Mouse (Mus musculus) midbrain, embryonic 13.5 days (tissue): ENCODE results near the gene Mdm4. TPM values are rescaled to one million over a fixed set of nuclear protein-coding genes. Genes with fewer than 3 reads are reported as not detected.

Source experiments
- ATAC-seq: fragments of 200-750 bp; cut with Nextera tagmentation; 2 replicates; pipeline ENCODE4 v1.8.0; 2017; ENCODE audit warnings: mild to moderate bottlenecking, moderate TSS enrichment, moderate library complexity
- H3K27ac ChIP-seq: fragments of 300-500 bp; sonication (generic); 2 replicates; pipeline ENCODE4 v1.5.1; 2015; ENCODE audit warnings: inconsistent platforms, mild to moderate bottlenecking, moderate library complexity
- H3K27me3 ChIP-seq: fragments of 300-500 bp; sonication (generic); 2 replicates; pipeline ENCODE4 v1.6.1; 2015; ENCODE audit warnings: mild to moderate bottlenecking, inconsistent platforms
- H3K36me3 ChIP-seq: fragments of 300-500 bp; sonication (generic); 2 replicates; pipeline ENCODE4 v1.6.1; 2015; ENCODE audit warnings: mild to moderate bottlenecking, inconsistent platforms
- H3K4me1 ChIP-seq: fragments of 300-500 bp; sonication (generic); replicated peaks from 2 replicates; pipeline ENCODE4 v1.6.1; 2015; ENCODE audit warnings: inconsistent platforms
- H3K4me2 ChIP-seq: fragments of 300-500 bp; sonication (generic); replicated peaks from 2 replicates; pipeline ENCODE4 v1.6.1; 2015; ENCODE audit warnings: moderate library complexity, mild to moderate bottlenecking, inconsistent platforms
- H3K4me3 ChIP-seq: fragments of 300-500 bp; sonication (generic); replicated peaks from 2 replicates; pipeline ENCODE4 v1.5.1; 2015; ENCODE audit warnings: mild to moderate bottlenecking, inconsistent platforms
- H3K9ac ChIP-seq: fragments of 300-500 bp; sonication (generic); replicated peaks from 2 replicates; pipeline ENCODE4 v1.6.1; 2015; ENCODE audit warnings: mild to moderate bottlenecking, inconsistent platforms
- H3K9me3 ChIP-seq: fragments of 300-500 bp; sonication (generic); 2 replicates; pipeline ENCODE4 v1.6.1; 2016; ENCODE audit warnings: mild to moderate bottlenecking, inconsistent platforms
- WGBS: fragments of 180-500 bp; shearing (Covaris S2); methylation state at CpG from one replicate; pipeline ENCODE4 v1.1.7; 2015; 5-methylcytosine and 5-hydroxymethylcytosine counted together
- polyA plus RNA-seq: library from polyadenylated mRNA; unstranded; fragments of >200 nt; fragmentation: Nextera tagmentation; extraction: Ambion mirVana; gene quantifications from 2 replicates; pipeline ENCODE4 v1.2.1, GENCODE M21; 2015

Mdm4 gene
- polyA plus RNA-seq, 1 experiment from 2014 or later: 46.1 TPM

DNA sequence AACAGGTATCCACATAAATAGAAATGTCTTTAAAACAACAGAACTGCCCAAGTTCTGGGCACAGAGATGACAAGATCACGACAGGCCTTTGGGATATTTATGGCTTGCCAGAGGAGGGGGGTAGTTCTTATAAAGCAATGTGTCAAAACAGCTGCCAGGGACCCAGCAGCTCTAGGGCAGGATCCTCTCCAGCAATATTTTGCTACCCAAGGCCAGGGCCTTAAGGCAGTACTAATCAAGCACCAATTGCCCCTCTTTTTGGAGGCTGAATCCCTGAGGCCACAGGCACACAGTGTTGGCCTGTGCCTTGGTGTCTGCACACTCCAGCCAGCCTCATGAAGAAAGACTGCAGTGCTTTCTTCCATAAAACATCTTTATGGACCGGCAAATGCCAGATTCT, 66.3 kb downstream of the Mdm4 start:
- H3K4me2 ChIP-seq: no peak overlapping the region
- WGBS: 91% methylated on average over 2 of the region's 2 CpGs
- no peak overlapping the region for H3K27ac ChIP-seq
- H3K4me1 ChIP-seq: no peaks in the 10 kb centered on the region
- no peaks in the 10 kb centered on the region for H3K27me3 ChIP-seq
- H3K4me3 ChIP-seq: no peak overlapping the region
- no peak overlapping the region for H3K9ac ChIP-seq
- H3K9me3 ChIP-seq: no peaks in the 10 kb centered on the region
- ATAC-seq: no peak
- H3K36me3 ChIP-seq: no peaks in the 10 kb centered on the region

DNA sequence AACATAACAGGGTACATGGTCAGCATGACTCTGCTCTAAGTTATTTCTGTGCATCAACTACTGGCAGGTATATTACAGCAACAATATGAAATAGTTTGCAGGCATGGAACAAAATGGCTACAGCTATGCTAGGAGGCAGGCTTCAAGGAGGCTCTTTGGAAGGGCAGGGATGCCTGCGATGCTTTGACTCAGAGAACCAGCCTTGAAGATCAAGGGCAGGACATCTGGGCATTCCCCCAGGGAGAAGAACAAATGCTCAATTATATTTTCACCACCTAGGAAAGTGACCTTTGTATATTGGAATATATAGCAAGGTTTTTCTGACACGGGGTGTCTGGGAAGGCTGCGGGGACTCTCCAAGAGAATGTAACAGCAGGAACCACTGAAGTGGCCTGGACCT, 68.6 kb downstream of the Mdm4 start:
- H3K36me3 ChIP-seq: no peaks in the 10 kb centered on the region
- H3K4me2 ChIP-seq: no peak overlapping the region
- H3K4me3 ChIP-seq: no peak overlapping the region
- 83% methylated on average over 3 of the region's 3 CpGs for WGBS
- no peaks in the 10 kb centered on the region for H3K9me3 ChIP-seq
- peaks cover 4% of the 10 kb centered on the region for H3K4me1 ChIP-seq
- H3K9ac ChIP-seq: no peak overlapping the region
- H3K27ac ChIP-seq: no peak overlapping the region
- H3K27me3 ChIP-seq: no peaks in the 10 kb centered on the region
- ATAC-seq: no peak

DNA sequence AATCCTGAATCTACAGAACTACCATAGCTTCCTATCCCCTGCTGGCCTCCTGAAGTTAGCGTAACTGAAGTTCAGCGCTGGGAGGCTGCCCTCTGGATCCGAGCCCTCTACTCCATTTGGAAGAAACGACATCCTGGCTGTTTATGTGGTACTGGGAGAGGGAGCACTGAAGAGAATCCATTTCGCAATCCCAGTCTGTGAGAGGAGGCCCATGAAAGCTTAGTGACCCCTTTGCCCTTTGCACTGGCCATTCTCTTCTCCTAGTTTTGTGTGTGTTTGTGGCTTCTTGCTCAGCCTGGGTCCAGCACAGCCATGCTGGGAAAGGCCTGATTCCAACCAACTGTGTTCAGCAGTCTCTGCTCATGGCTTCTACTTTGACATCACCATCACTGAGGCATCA, 73.6 kb downstream of the Mdm4 start:
- WGBS: 86% methylated on average over 5 of the region's 5 CpGs

DNA sequence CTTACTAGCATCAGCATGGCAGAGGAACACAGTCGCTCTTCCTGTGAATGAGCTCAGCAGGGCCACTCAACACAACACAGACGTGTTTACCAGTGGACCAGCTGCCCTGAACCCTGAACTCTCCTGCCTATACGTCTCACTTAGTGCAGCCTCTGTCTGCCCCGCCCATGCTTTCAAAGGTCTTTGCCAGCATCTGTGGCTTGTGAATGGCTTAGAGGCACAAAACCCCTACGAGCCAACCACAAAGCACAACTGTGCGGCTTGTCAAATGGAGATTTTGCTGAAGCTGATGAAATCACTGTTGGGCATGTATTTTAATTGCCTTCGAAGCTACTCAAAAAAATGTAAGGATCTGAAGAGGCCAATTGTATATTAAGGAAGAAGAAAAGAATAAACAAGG, 82.5 kb downstream of the Mdm4 start:
- no peak for ATAC-seq
- Histone ChIP-seq H3K36me3 (no peaks in the 10 kb centered on the region), H3K9ac (no peak overlapping the region), H3K4me3 (no peak overlapping the region), H3K27me3 (no peaks in the 10 kb centered on the region), H3K27ac (no peak overlapping the region), H3K4me2 (no peak overlapping the region), H3K9me3 (no peaks in the 10 kb centered on the region), H3K4me1 (0 out of 2 replicates have a peak, but pooled peaks cover 5% of the 10 kb centered on the region)
- 26% methylated on average over 7 of the region's 7 CpGs for WGBS

More for the DNA sequence above, 73.6 kb downstream of the Mdm4 start:
- Histone ChIP-seq H3K4me1 (peaks cover 4% of the 10 kb centered on the region), H3K27ac (no peak overlapping the region), H3K9ac (no peak overlapping the region), H3K27me3 (no peaks in the 10 kb centered on the region), H3K4me3 (no peak overlapping the region), H3K36me3 (no peaks in the 10 kb centered on the region), H3K4me2 (no peak overlapping the region), H3K9me3 (no peaks in the 10 kb centered on the region)
- ATAC-seq: no peak

DNA sequence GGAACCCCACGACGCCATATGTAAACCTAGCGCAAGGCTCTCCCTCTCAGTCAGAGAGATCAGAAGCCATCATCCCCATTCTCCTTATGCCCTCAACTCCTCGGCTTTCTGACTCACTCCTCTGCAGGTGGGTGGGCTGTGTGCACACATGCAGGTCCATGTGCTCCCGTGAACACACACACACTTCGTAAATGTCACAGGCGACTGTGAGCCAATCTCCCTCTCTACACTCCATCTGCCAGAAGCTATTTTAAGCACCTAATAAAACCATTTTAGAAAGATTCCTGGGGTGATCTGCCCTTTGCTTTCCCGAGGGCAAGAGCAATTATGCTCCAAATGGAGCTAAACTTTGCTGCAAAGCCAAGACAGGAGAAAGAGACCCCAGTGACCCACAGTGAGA, 84.5 kb downstream of the Mdm4 start:
- Histone ChIP-seq H3K27ac (no peak overlapping the region), H3K9ac (no peak overlapping the region), H3K27me3 (no peaks in the 10 kb centered on the region), H3K9me3 (no peaks in the 10 kb centered on the region), H3K4me1 (0 out of 2 replicates have a peak, but pooled peaks cover 5% of the 10 kb centered on the region), H3K36me3 (peaks cover 1% of the 10 kb centered on the region; the same call in 1 of the 2 replicates), H3K4me3 (no peak overlapping the region), H3K4me2 (no peak overlapping the region)
- ATAC-seq: no peak
- 71% methylated on average over 8 of the region's 8 CpGs for WGBS

DNA sequence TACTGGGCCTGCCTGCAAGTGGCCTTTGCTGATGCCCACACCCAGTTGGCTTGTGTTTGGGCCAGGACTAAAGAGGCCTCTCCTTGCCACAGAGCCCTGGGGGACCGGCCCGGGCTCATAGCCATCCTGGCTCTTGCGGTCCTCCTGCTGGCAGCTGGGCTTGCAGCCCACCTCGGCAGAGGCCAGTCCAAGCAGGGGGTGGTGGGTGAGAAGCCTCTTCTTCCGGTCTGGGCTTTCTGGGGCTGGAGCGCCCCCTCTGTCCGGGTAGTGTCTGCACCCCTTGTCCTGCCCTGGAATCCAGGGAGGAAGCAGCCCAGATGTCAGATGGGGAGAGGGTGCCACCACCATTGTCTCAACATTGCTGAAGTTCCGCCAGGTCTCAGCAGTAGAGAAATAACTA, 91.4 kb downstream of the Mdm4 start:
- Histone ChIP-seq H3K9ac (no peak overlapping the region), H3K27me3 (no peaks in the 10 kb centered on the region), H3K4me1 (peaks cover 8% of the 10 kb centered on the region), H3K4me3 (no peak overlapping the region), H3K9me3 (no peaks in the 10 kb centered on the region), H3K27ac (no peak overlapping the region), H3K4me2 (no peak overlapping the region), H3K36me3 (peaks cover 36% of the 10 kb centered on the region)
- ATAC-seq: no peak
- 92% methylated on average over 8 of the region's 8 CpGs for WGBS

DNA sequence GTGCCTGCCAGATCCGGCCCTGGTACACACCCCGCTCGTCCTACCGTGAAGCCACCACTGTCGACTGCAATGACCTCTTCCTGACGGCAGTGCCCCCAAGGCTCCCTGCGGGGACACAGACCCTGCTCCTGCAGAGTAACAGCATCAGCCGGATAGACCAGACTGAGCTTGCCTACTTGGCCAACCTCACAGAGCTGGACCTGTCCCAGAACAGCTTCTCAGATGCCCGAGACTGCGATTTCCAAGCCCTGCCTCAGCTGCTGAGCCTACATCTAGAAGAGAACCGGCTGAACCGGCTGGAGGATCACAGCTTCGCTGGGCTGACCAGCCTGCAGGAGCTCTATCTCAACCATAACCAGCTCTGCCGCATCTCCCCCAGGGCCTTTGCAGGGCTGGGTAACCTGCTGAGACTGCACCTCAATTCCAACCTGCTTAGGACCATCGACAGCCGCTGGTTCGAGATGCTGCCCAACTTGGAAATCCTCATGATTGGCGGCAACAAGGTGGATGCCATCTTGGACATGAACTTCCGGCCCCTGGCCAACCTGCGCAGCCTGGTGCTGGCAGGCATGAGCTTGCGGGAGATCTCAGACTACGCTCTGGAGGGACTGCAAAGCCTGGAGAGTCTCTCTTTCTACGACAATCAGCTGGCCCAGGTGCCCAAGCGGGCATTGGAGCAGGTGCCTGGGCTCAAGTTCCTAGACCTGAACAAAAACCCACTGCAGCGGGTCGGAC, 92.9 kb downstream of the Mdm4 start:
- 88% methylated on average over 26 of the region's 26 CpGs for WGBS
- no peak overlapping the region for H3K4me3 ChIP-seq
- no peak overlapping the region for H3K4me2 ChIP-seq
- no peaks in the 10 kb centered on the region for H3K9me3 ChIP-seq
- H3K36me3 ChIP-seq: peaks cover 36% of the 10 kb centered on the region
- no peak overlapping the region for H3K9ac ChIP-seq
- no peaks in the 10 kb centered on the region for H3K27me3 ChIP-seq
- no peak for ATAC-seq
- H3K27ac ChIP-seq: no peak overlapping the region
- H3K4me1 ChIP-seq: peaks cover 8% of the 10 kb centered on the region

DNA sequence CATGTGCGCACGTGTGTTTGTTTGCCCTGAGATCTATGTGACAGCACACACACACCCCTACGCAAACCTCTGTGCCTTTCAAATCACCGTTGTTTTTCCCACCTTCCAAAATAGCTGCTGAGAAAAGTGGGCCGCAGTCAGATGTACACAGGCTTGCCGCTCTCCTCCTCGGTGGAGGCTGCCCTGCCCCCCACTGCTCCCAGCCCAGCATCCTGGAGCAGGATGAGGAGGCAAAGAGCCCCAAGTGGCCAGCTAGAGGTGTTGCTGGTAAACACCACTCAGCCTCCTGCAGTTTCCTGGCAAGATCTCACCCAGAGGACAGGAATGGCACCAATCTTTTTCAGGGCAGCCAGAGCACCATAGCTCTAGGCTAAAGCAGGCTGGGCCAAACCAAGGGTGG, 95.5 kb downstream of the Mdm4 start:
- 0 out of 2 replicates have a peak overlapping the region, but pooled peaks have one; percentile 7 for H3K9ac ChIP-seq
- WGBS: 20% methylated on average over 5 of the region's 7 CpGs
- H3K4me3 ChIP-seq: no peak overlapping the region
- no peak overlapping the region for H3K27ac ChIP-seq
- peaks cover 8% of the 10 kb centered on the region for H3K4me1 ChIP-seq
- H3K4me2 ChIP-seq: no peak overlapping the region
- ATAC-seq: peak; percentile 77
- no peaks in the 10 kb centered on the region for H3K27me3 ChIP-seq
- H3K36me3 ChIP-seq: peaks cover 31% of the 10 kb centered on the region
- no peaks in the 10 kb centered on the region for H3K9me3 ChIP-seq

DNA sequence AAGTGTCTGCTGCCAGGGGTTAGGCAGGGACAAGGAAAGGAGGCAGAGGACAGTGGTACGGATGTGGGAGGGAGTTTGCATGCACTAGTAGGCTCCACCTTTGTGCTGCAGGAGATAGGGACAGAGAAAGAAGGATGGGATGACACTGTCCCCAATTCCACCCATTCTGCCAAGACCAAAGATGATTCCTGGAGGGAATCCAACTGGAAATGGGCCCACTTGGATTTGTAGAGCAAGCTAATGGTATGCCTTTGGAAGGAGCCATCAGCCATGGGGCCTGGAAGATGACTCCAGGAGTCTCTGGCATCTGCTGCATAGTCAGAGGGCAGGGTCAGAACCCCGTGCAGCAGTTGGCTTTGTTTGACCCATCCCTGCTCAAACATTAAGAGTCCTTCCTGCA, 97.9 kb downstream of the Mdm4 start:
- H3K4me3 ChIP-seq: no peak overlapping the region
- no peak overlapping the region for H3K4me2 ChIP-seq
- H3K36me3 ChIP-seq: peaks cover 10% of the 10 kb centered on the region
- H3K9me3 ChIP-seq: no peaks in the 10 kb centered on the region
- no peak overlapping the region for H3K9ac ChIP-seq
- peaks cover 24% of the 10 kb centered on the region for H3K4me1 ChIP-seq
- H3K27me3 ChIP-seq: no peaks in the 10 kb centered on the region
- no peak for ATAC-seq
- WGBS: 80% methylated on average over 2 of the region's 2 CpGs
- H3K27ac ChIP-seq: no peak overlapping the region

DNA sequence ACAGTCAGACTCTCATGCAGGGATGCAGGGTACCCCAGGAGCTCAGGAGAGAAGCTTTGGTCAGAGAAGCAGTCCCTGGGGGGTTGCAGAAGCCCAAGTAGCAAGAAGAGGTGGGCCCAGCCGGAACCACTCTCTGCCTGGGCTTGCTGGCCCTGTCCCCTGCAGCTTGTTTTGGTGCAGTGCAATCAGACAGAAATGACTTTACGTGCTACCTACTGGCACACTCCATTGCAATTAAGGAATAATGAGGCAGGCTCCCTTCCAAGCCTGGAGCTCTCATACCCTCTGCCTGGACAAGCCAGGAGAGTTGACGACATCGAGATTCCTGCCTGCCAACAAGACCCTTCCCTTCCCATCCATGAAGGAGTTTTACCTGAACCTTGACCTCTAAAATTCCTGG, 100.1 kb downstream of the Mdm4 start:
- 82% methylated on average over 4 of the region's 4 CpGs for WGBS
- ATAC-seq: no peak

DNA sequence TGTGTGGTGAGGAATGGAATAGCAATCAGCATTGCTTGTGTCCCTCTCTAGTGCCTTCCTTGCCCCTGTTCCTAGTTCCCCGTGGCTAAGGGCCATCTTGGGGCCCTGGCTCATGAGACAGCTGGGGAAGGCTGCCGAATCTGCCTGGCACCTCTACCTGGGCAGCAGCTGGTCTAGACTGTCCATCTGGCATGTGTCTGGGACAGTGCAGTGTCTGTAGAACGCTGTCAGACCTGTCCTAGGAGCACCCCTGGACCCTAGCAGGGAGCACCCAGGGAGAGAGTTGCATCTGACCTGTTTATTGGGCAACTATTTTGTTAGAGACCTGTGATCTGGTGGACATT, 101.5 kb downstream of the Mdm4 start:
- H3K27ac ChIP-seq: peak overlapping the region; percentile 75
- no peak overlapping the region; the same call in 1 of the 2 replicates for H3K9ac ChIP-seq
- no peak overlapping the region for H3K4me3 ChIP-seq
- 0 out of 2 replicates have a peak, but pooled peaks cover 3% of the 10 kb centered on the region for H3K36me3 ChIP-seq
- H3K4me1 ChIP-seq: peaks cover 17% of the 10 kb centered on the region
- WGBS: 71% methylated on average over 3 of the region's 3 CpGs
- 0 out of 2 replicates have a peak overlapping the region, but pooled peaks have one; percentile 2 for H3K4me2 ChIP-seq
- no peaks in the 10 kb centered on the region for H3K9me3 ChIP-seq
- no peaks in the 10 kb centered on the region for H3K27me3 ChIP-seq
- ATAC-seq: peak; percentile 49; the same call in 1 of the 2 replicates

More for the DNA sequence above, 100.1 kb downstream of the Mdm4 start:
- Histone ChIP-seq H3K4me3 (no peak overlapping the region), H3K36me3 (0 out of 2 replicates have a peak, but pooled peaks cover 3% of the 10 kb centered on the region), H3K27ac (no peak overlapping the region), H3K9ac (no peak overlapping the region), H3K4me2 (no peak overlapping the region), H3K4me1 (peaks cover 25% of the 10 kb centered on the region), H3K9me3 (no peaks in the 10 kb centered on the region), H3K27me3 (no peaks in the 10 kb centered on the region)

DNA sequence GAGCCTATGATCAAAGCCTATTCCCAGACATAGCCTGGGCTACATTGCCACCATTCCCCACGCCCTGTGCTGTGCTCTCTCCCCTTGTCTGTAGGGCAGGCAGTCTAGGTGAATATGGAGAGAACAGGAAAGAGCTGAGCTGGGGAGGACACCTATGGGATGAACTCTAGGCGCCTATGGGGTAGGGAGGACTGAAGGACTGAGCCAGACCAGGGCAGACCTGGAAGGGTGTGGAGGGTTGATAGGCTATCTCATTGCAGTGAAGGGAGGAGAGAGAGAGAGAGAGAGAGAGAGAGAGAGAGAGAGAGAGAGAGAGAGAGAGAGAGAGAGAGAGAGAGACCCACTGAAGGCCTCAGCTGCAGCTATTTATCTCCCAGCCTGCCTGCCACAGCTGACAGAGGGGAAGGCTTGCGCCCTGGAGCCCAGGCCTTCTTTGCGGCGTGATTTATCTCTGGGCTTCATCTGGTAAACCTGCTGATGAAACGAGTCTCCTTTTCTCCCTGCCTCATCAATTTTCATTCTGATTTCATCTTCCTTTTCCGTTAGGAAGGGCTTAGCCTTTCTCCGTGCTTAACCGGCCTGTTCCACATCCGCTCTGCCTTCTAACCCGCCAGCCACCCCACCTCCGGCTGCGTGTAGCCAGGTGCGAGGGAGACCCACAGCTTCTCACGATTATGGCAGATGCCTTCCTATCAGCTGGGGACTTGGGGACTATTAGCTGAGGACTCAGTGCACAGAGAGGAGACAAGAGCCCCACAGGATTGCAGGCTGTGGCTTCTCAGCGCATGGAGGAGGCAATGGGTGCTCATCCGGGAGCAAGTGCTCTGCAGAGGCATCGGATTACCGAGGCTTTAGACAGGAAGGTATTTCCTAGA, 102.1 kb downstream of the Mdm4 start:
- Histone ChIP-seq H3K9me3 (no peaks in the 10 kb centered on the region), H3K27me3 (no peaks in the 10 kb centered on the region), H3K27ac (peak overlapping the region; percentile 75), H3K36me3 (0 out of 2 replicates have a peak, but pooled peaks cover 3% of the 10 kb centered on the region), H3K4me1 (peaks cover 17% of the 10 kb centered on the region), H3K4me3 (no peak overlapping the region), H3K9ac (no peak overlapping the region; the same call in 1 of the 2 replicates), H3K4me2 (0 out of 2 replicates have a peak overlapping the region, but pooled peaks have one; percentile 2)
- peak; percentile 66 for ATAC-seq
- 45% methylated on average over 19 of the region's 19 CpGs for WGBS
